Mouse (Mus musculus): ENCODE results near the gene Gphb5.

- TF ChIP-seq CTCF (IDR thresholded peaks at IDR 0.05; ENCODE audit: low read depth) = no peak
- no peak for TF ChIP-seq EP300 (IDR thresholded peaks at IDR 0.05; ENCODE audit: low read depth)
Observed at GRCm38 (mm10) chr12:75414991-75415390, 1.6 kb downstream of the Gphb5 start.
